Comparison of ENCODE assay signal across 7 mouse cellular contexts in genomic region chrX:162267679-162268078, GRCm38 (mm10).
DNase-seq lines count a peak whose midpoint lies in the region; ATAC-seq lines count a peak whose summit lies in the region.

No protein-coding gene starts in this region.

- H3K36me3 ChIP-seq in intestine, embryonic 15.5 days, result no peaks in the 10 kb centered on the region

- no peaks in the 10 kb centered on the region for H3K9me3 ChIP-seq in intestine, embryonic 15.5 days

- DNase-seq in urinary bladder, postnatal 25 days (ENCODE audit: low spot score), result peak; percentile 4
- no peak for DNase-seq in urinary bladder, adult 2 months (ENCODE audit: low spot score)
- DNase-seq in fibroblast of lung, adult 2 months (ENCODE audit: low read depth), result peak; percentile 54
- peak; percentile 76 to 83 for DNase-seq in kidney, postnatal 36 days
- DNase-seq in retina, postnatal 7 days (ENCODE audit: low read depth, low spot score), result peak; percentile 17
- no peak for DNase-seq in c-Kit-positive CD71-positive TER-119-positive erythroid progenitor cells, embryonic 14.5 days (ENCODE audit: low spot score)

- H3K27ac ChIP-seq in intestine, embryonic 15.5 days, result no peak overlapping the region

- no peaks in the 10 kb centered on the region for H3K27me3 ChIP-seq in intestine, embryonic 15.5 days (replicated peaks)

- 31% methylated on average over 1 of the region's 1 CpGs for WGBS in intestine, embryonic 15.5 days

- ATAC-seq in intestine, embryonic 15.5 days, result no peak

- no peak overlapping the region for H3K4me3 ChIP-seq in intestine, embryonic 15.5 days (replicated peaks)

- H3K4me2 ChIP-seq in intestine, embryonic 15.5 days (replicated peaks), result no peak overlapping the region

- no peak overlapping the region for H3K9ac ChIP-seq in intestine, embryonic 15.5 days

- no peaks in the 10 kb centered on the region for H3K4me1 ChIP-seq in intestine, embryonic 15.5 days (replicated peaks)

Comparison
In these comparisons a context has a peak if more than half of its experiments do, and no peak if none do; other contexts are left out.
1. DNase-seq: peak in urinary bladder, postnatal 25 days (single experiment), fibroblast of lung, adult 2 months (single experiment), kidney, postnatal 36 days (2 of 2) and retina, postnatal 7 days (single experiment); none in urinary bladder, adult 2 months (single experiment) and c-Kit-positive CD71-positive TER-119-positive erythroid progenitor cells, embryonic 14.5 days (single experiment).